Mouse (Mus musculus): ENCODE measurements around the gene Prpf8.

Gene Prpf8

GRCm38 (mm10) chr11:75459751-75460102 is 26.9 kb upstream of the Prpf8 start:
- DNase-seq (ENCODE audit: low read depth, low spot score), result no peak

- DNase-seq (ENCODE audit: low read depth, low spot score), result peak; percentile 93
Observed at GRCm38 (mm10) chr11:75460103-75460843, 26.3 kb upstream of the Prpf8 start.

GRCm38 (mm10) chr11:75460844-75461742 is 25.5 kb upstream of the Prpf8 start, which contains the start of gene Tlcd2:
TSS of gene Tlcd2 (plus strand) at chr11:75461715.
- peak; percentile 99 for DNase-seq (ENCODE audit: low read depth, low spot score)

- no peak for DNase-seq (ENCODE audit: low read depth, low spot score)
Observed at GRCm38 (mm10) chr11:75461743-75462252, 24.8 kb upstream of the Prpf8 start.

- DNase-seq (ENCODE audit: low read depth, low spot score), result peak; percentile 65
Observed at GRCm38 (mm10) chr11:75462253-75462783, 24.3 kb upstream of the Prpf8 start.

GRCm38 (mm10) chr11:75462865-75463336 is 23.7 kb upstream of the Prpf8 start:
- DNase-seq (ENCODE audit: low read depth, low spot score), result peak; percentile 85

- DNase-seq (ENCODE audit: low read depth, low spot score), result no peak
Observed at GRCm38 (mm10) chr11:75463624-75464023, 23.0 kb upstream of the Prpf8 start.

GRCm38 (mm10) chr11:75464417-75464816 is 22.2 kb upstream of the Prpf8 start:
- DNase-seq (ENCODE audit: low read depth, low spot score), result no peak

- no peak for DNase-seq (ENCODE audit: low read depth, low spot score)
Observed at GRCm38 (mm10) chr11:75465051-75465450, 21.6 kb upstream of the Prpf8 start.

GRCm38 (mm10) chr11:75466731-75467505 is 19.7 kb upstream of the Prpf8 start:
- no peak for DNase-seq (ENCODE audit: low read depth, low spot score)

- peak; percentile 56 for DNase-seq (ENCODE audit: low read depth, low spot score)
Observed at GRCm38 (mm10) chr11:75467512-75468215, 19.0 kb upstream of the Prpf8 start.

- DNase-seq (ENCODE audit: low read depth, low spot score), result no peak
Observed at GRCm38 (mm10) chr11:75468410-75468809, 18.2 kb upstream of the Prpf8 start.

GRCm38 (mm10) chr11:75469261-75469660 is 17.4 kb upstream of the Prpf8 start:
- no peak for DNase-seq (ENCODE audit: low read depth, low spot score)

GRCm38 (mm10) chr11:75470675-75471074 is 15.9 kb upstream of the Prpf8 start:
- no peak for DNase-seq (ENCODE audit: low read depth, low spot score)

- DNase-seq (ENCODE audit: low read depth, low spot score), result no peak
Observed at GRCm38 (mm10) chr11:75472469-75473081, 14.0 kb upstream of the Prpf8 start.

GRCm38 (mm10) chr11:75473376-75473775 is 13.2 kb upstream of the Prpf8 start:
- DNase-seq (ENCODE audit: low read depth, low spot score), result no peak

- no peak for DNase-seq (ENCODE audit: low read depth, low spot score)
Observed at GRCm38 (mm10) chr11:75486192-75486591, 424 bp upstream of the Prpf8 start.

GRCm38 (mm10) chr11:75487496-75487895 is 880 bp downstream of the Prpf8 start:
- no peak for DNase-seq (ENCODE audit: low read depth, low spot score)

GRCm38 (mm10) chr11:75494296-75495049 is 7.9 kb downstream of the Prpf8 start:
- no peak for DNase-seq (ENCODE audit: low read depth, low spot score)
